Mouse (Mus musculus): ENCODE measurements around the gene Pold4.

DNA sequence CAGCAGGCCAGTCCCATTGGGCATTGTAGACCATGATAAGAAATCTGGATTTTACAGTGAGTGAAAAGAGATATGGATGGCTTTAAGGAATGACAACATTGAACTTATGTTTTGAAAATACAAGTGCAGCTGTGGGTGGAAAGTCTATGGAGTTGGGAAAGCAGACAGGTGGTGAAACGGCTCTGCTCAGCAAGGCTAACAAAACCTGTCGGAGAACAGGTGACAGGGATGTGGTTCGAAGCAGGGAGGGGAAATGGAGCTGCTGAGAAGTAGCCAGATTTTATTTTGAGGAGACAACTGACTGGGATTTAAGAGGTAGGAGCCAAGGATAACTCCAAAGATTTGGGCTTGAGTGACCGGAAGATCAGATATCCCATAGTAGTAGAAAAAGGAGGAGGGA lies 2.8 kb downstream of the Pold4 start:
- TF ChIP-seq CTCF (IDR thresholded peaks at IDR 0.05; ENCODE audit: low read depth, low read length) = no peak
- no peak for TF ChIP-seq POLR2A (IDR thresholded peaks at IDR 0.05; ENCODE audit: extremely low read depth, insufficient read depth, low read length)

Data from liver, adult 2 months (tissue).